In genomic region chr2:58752891-58753290, GRCm38 (mm10) we compare ENCODE assay signal across 30 mouse cellular contexts.
DNase-seq lines count a peak whose midpoint lies in the region; ATAC-seq and TF ChIP-seq lines count a peak whose summit lies in the region.
"Had no signal": no experiment of that assay in that cellular context is flagged by ENCODE, and none has a peak within 500 bp of the region (broad histone marks: within the 10 kb centered on the region; RNA-seq: fewer than 3 reads in every experiment).

No protein-coding gene starts in this region.

- no peak overlapping the region for H3K4me3 ChIP-seq in kidney, adult 2 months (ENCODE audit: insufficient read depth, low read depth, low read length)
- H3K4me3 ChIP-seq: embryonic facial prominence, embryonic 13.5 days; forebrain, embryonic 10.5 days; heart, adult 2 months; heart, embryonic 13.5 days; hindbrain, embryonic 10.5 days; intestine, embryonic 15.5 days; limb, embryonic 10.5 days; limb, embryonic 15.5 days; megakaryocyte, embryonic 14.5 days; midbrain, embryonic 12.5 days; myocyte; neural tube, embryonic 12.5 days had no signal

- peak overlapping the region; percentile 88 for H3K27ac ChIP-seq in kidney, adult 2 months (ENCODE audit: insufficient read depth, low read depth, low read length)
- H3K27ac ChIP-seq: embryonic facial prominence, embryonic 13.5 days; forebrain, embryonic 10.5 days; heart, adult 2 months; heart, embryonic 13.5 days; hindbrain, embryonic 10.5 days; hindbrain, postnatal 0 days; intestine, embryonic 15.5 days; limb, embryonic 10.5 days; limb, embryonic 15.5 days; midbrain, embryonic 12.5 days; neural tube, embryonic 12.5 days had no signal

- POLR2A ChIA-PET in Patski (lab: Charles Lee) = no interaction called here

- CTCF ChIA-PET in Patski (lab: Charles Lee) = interaction anchor here (1.0 to 1.1 kb wide), 2 partner anchors 23 to 85 kb away, joined by 3 read pairs; no protein-coding TSS in a partner anchor

- WGBS in kidney, adult 2 months = 24% methylated on average over 2 of the region's 2 CpGs

- no peak for TF ChIP-seq CTCF in kidney, adult 2 months (conservative IDR thresholded peaks at IDR 0.05; ENCODE audit: insufficient read depth, insufficient read length, low read depth, low read length)
- TF ChIP-seq CTCF in Patski (IDR thresholded peaks at IDR 0.05) = no peak

- TF ChIP-seq POLR2A in kidney, adult 2 months (IDR thresholded peaks at IDR 0.05; ENCODE audit: low read depth, low read length) = no peak

- no peaks in the 10 kb centered on the region for H3K27me3 ChIP-seq in kidney, adult 2 months (replicated peaks; ENCODE audit: control insufficient read depth, insufficient read depth, low read length)
- H3K27me3 ChIP-seq in Patski = no peaks in the 10 kb centered on the region
- H3K27me3 ChIP-seq: embryonic facial prominence, embryonic 13.5 days; heart, embryonic 13.5 days; intestine, embryonic 15.5 days; limb, embryonic 15.5 days; megakaryocyte, embryonic 14.5 days; midbrain, embryonic 12.5 days; neural tube, embryonic 12.5 days had no signal

- peak; percentile 57 for ATAC-seq in Patski
- ATAC-seq: hindbrain, postnatal 0 days; intestine, embryonic 15.5 days had no signal

- DNase-seq in heart, adult 11 months = peak; percentile 75
- DNase-seq in heart, adult 18-20 months = no peak
- DNase-seq in kidney, adult 2 months = peak; percentile 82
- no peak for DNase-seq in kidney, postnatal 4 days
- DNase-seq in Patski (ENCODE audit: low read depth, low spot score) = no peak
- peak; percentile 60 to 81 for DNase-seq in kidney, postnatal 25 days
- no peak for DNase-seq in thymus, postnatal 4 days
- DNase-seq: adrenal gland, postnatal 25 days; cerebellum, adult 18-20 months; cerebellum, postnatal 10 days; gastrocnemius, postnatal 25 days; heart, adult 2 months; heart, postnatal 10 days; layer of hippocampus, adult 9-11 months; lung, postnatal 36 days; right cerebral cortex, adult 18-20 months; spleen, adult 18-20 months; thymus, postnatal 14 days had no signal

- in situ Hi-C loops in Patski (cut with MboI; ENCODE audit: low pct_unique_long_range_greater_than_20kb) = no loop called here

- no peaks in the 10 kb centered on the region for H3K36me3 ChIP-seq in kidney, adult 2 months (ENCODE audit: control insufficient read depth, insufficient read depth, low read length)
- H3K36me3 ChIP-seq: embryonic facial prominence, embryonic 13.5 days; forebrain, embryonic 10.5 days; heart, embryonic 13.5 days; hindbrain, embryonic 10.5 days; intestine, embryonic 15.5 days; limb, embryonic 10.5 days; limb, embryonic 15.5 days; midbrain, embryonic 12.5 days; neural tube, embryonic 12.5 days had no signal

- H3K4me1 ChIP-seq in kidney, adult 2 months (ENCODE audit: control insufficient read depth, insufficient read depth, low read length) = peaks cover 16% of the 10 kb centered on the region; the same call in 1 of the 2 replicates
- H3K4me1 ChIP-seq: embryonic facial prominence, embryonic 13.5 days; heart, embryonic 13.5 days; hindbrain, embryonic 10.5 days; intestine, embryonic 15.5 days; limb, embryonic 10.5 days; limb, embryonic 15.5 days; megakaryocyte, embryonic 14.5 days; midbrain, embryonic 12.5 days; neural tube, embryonic 12.5 days had no signal

Comparison
In these comparisons a context has a peak if more than half of its experiments do, and no peak if none do; other contexts are left out.
1. DNase-seq: peak in heart, adult 11 months (single experiment), kidney, adult 2 months (single experiment) and kidney, postnatal 25 days (2 of 2); none in heart, adult 18-20 months (0 of 2), kidney, postnatal 4 days (0 of 2), Patski (single experiment) and thymus, postnatal 4 days (single experiment).